Mouse (Mus musculus): ENCODE data around the gene B3gnt7.

Gene B3gnt7

DNA sequence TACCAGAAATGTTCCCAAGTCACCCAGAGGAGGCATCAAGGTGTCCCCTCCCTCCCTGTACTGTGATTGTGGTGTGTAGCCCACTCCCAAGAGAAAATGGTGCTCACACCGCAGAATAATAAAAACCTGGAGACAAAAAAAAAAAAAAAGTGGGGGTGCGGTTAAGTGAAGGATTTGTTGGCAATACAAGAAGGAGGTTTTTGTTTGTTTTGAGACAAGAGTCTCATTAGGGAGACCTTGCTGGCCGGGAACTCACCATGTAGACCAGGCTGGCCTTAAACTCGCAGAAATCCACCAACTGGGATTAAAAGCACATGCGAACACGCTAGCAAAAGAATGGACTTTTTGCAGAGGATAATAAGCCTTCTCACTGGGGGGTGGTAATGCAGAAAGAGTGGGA is at the start of gene B3gnt7:
TSS of gene B3gnt7 (plus strand) at position 301 of the 400 bp plus-strand sequence.
- no peak for DNase-seq (ENCODE audit: low read depth, low spot score)

DNA sequence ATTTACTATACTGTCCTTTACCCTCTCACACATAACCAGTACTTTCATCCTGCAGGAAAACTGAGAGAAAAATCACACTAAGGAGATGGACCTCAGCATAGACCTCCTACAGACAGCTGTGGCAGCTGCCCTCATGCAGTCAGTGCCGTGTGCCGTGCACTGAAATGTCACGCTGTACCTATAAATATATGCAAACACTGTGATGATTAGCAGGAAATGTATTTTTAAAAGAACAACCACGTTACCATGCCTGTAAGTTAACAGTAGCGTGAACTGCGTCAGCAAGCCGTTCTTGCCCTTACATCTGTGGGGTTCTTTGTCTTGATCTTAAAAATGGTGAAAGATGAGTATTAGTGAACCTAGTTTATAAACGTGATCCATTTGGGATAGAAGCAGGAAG is 49.2 kb upstream of the B3gnt7 start:
- no peak for DNase-seq (ENCODE audit: low read depth, low spot score)

DNA sequence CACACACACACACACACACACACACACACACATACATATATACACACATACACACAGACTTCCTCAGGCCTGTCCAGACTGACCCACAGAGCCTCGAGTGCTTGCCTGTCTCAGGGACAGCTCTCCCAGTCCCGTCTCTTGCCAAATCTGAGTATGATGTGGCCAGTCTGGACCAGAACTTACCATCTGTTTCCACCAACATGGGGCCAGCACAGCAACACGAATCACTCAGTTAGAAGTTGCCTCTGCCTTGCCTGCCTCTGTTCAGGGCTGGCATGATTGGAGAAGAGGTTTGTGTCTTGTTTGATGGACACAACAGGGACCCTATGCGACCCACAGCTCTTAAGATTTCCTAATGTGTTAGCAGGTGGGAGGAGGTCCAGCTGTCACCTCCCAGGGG is 46.3 kb upstream of the B3gnt7 start:
- no peak for DNase-seq (ENCODE audit: low read depth, low spot score)

DNA sequence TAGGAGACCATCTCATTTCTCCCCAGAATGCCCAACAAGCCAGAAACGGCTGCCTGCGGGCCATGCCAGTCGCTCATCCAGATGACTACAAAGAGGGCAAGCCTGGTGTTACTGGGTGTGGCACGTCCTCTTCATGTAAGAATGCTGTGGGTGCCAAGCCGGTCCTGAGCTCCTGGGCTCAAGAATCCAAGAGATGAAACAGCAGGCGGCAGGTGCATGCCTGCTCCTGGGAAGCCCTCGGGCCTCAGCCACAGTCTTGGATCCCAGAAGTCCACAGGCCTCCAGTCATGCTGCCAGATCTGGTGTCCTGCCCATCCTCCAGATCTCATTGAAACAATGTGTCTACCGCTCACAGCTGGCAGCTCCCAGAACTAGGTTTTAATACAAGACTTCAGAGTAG is 45.4 kb upstream of the B3gnt7 start:
- no peak for DNase-seq (ENCODE audit: low read depth, low spot score)

DNA sequence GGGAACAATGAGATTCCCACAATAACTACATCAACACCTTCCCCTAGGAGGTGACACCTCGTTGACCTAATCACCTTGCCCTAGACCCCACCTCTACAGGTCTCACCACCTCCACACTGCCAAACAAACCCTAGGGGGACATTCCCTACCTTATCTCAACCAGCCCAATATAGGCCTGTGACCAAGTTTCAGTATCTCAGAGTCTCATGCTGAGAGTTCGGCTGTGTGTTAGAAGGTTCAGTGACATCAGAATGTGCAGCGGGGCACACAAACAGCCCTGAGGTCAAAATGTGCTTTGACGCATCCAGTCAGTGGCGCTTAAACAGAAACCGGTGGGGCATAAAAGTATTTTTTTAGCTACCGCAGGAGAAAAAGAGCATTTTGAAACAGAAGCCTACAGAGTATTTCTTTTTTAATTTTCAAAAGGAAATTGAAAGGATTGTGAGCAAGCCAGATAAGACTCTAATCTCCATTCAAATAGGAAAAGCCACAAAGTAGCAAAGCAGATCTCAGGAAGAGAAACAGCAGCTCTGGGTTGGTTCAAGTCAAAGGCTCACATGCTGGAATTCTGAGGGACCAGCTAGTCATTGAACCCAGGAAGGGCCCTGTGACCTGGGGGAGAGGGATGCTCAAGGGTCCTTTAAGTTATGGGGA is 44.3 kb upstream of the B3gnt7 start:
- no peak for DNase-seq (ENCODE audit: low read depth, low spot score)

DNA sequence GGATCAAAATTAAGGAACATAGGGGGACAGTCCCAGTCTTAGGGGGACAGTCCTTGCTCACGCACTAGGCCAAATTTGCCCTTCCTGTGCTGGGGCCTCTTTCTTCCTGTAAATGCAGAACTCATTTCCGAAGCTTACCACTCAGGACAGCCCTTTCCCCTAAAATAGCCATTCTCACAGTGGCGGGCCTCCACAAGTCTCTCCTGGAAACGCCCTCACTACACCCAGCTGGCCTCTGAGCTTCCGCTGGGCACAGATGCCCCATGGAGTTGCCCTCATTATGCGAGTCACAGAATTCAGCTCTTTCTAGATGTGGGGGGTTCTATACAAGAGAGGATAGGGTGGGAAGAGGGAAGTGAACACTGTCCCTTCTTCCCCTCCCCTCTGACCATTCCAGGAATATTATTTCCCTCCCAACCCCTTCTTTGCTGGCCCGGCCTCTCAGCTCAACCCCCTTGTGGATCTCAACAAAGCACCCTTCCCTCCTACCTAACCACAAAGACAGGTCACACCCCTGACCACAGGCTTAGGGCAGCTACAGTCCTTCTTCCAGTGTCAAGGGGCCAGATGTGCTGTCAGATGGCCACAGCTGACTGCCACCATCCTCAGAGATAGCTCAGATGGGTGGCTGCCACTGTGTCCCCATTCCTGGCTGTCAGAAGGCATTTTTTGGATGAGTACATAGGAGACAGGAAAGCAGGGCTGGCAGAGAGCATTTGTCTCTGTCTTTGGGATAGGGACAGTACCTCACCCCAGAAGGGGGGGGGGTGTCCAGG is 38.9 kb upstream of the B3gnt7 start:
- no peak for DNase-seq (ENCODE audit: low read depth, low spot score)

DNA sequence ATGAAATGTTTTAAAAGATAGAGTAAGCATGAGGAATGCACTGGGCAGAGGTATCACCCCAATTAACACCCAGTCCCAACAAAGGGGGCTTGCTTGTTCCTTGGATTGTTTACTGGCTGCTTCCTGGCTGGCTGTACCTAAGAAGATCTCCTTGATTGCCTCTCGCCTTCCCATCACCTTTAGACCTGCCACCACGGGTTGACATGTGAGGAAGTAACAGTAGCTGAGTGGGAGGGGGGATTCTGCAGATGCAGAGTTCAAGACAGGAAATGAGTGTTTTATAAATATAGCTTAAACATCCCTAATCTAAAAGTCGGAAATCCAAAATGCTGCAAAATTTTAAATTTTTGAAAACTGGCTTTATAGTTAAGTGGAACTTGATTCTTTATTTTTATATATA is 37.6 kb upstream of the B3gnt7 start:
- DNase-seq (ENCODE audit: low read depth, low spot score): no peak

DNA sequence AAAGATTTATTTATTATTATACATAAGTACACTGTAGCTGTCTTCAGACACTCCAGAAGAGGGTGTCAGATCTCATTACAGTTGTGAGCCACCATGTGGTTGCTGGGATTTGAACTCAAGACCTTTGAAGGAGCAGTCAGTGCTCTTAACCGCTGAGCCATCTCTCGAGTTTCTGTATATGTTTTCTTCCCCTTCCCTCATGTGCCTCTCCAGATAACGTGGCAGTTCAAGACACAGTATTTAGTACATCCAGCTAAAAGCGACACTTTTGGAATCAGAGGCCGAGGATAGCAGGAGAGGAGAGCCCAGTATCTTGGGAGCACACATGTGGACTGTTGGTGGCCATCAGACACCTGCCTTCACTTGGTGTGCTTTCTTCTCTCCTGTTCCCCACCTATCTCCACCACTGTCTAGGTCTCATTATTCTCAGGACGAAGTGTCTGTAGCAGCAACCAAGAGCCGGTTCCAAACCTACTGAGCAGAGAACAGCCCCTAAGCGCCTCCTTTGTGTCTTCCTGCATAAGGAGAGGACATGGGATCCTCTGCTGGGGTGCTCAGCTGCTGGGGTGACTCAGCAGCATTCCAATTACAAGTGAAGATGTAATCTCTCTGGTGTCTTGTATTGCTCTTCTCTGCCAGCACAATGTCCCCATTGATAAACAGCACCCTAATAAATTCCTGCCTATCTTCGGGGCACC is 34.0 kb upstream of the B3gnt7 start:
- no peak for DNase-seq (ENCODE audit: low read depth, low spot score)

DNA sequence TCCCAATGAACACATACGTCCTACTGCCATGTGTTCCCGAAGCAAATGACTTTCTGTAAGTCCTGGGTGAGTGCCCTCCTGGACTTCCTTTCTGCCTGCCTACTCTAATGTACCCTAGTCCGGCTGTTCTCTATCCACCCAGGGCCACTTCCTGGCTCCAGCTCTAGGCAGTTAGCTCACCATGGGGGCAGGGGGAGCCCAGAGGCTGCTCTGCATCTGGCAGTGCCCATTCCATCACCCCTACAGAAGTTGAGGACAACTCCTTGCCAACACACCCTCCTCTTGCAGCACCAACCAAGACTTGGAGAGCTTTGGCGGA is 33.5 kb upstream of the B3gnt7 start:
- no peak for DNase-seq (ENCODE audit: low read depth, low spot score)

DNA sequence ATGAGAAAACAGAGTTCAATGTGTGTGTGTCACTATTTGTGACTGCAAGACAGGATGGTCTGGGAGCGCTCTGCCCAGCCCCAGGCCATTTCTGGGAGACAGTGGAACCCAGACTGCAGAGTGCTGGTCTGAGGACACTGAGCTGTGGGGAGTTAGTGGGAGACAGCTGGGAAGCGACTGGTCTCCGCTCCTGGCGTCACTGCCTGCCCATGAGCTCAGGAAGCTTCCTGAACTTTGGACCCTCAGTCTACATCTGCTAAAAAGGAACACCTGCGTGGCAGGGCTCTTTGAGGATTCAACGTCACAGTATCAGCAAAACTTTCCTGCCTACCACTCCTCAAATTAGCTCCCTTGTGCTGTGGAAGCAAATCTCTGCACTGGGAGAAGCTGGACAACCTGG is 30.9 kb upstream of the B3gnt7 start:
- DNase-seq (ENCODE audit: low read depth, low spot score): no peak

DNA sequence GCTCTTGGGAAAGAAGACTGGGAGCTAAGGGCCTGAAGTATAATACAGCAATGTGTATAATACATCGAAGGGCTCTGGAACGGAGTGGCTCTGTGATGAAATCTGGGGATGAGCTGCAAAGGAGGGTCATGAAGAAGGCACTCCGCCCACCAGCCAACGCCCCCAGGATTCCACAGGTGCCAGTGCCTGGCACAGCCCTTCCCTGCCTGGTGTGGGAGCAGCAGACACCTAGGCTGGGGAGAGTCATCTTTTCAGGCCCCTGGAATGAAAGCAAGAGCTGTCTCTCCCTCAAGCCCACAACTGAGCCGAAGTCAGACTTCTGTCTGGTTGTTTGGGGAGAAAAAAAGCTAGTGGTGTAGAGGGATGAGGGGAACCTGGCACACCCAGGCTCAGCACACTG is 25.6 kb upstream of the B3gnt7 start:
- no peak for DNase-seq (ENCODE audit: low read depth, low spot score)

DNA sequence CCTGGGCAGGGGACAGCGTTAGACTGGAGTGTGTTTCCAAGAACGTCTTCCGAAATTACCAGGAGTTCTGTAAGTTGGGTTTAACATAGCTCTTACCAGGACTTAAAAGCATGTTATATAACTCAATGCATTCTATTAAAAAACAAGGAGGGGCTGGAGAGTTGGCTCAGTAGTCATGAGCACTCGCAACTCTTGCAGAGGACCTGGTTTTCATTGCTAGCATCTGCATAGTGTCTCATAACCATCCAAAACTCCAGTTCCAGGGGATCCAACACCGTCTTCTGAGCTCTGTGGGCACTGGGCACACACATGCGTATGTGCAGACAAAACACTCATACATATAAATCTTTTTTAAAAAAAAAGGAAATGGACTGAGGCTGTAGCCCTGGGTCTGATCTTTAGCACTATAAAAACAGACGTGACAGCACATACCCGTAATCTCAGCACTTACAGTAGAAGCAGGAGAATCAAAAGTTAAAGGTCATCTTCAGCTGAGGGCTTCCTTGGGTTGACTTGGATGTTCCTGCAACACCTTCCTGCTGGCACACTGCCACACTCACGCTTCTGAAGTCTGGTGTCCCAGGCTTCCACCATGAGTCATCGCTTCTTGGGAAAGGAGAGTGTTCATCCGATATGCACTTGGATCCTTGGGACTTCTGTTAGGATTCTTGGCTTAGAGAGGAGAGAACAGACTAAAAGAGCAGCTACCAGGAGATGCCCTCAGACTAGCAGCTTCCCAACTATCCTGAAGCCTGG is 20.7 kb upstream of the B3gnt7 start:
- DNase-seq (ENCODE audit: low read depth, low spot score): no peak

DNA sequence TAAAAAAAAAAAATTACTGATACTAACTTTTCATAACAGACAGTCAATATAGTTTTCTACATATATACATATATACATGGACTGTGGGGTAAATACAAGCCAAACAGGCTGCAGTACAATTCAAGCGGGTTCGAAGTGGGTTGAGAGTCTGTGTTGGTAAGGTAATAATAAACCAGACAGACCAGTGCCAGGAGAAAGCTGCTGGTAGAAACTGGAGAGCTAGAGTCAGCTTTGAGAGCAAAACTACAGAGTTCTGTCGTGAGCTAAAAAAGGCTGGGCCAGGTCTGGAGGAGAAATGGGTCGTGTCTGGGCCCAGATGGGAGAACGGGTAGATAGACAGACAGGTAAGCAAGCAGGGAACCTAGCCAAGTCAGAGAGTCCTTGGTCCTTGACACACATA is 18.5 kb upstream of the B3gnt7 start:
- no peak for DNase-seq (ENCODE audit: low read depth, low spot score)

DNA sequence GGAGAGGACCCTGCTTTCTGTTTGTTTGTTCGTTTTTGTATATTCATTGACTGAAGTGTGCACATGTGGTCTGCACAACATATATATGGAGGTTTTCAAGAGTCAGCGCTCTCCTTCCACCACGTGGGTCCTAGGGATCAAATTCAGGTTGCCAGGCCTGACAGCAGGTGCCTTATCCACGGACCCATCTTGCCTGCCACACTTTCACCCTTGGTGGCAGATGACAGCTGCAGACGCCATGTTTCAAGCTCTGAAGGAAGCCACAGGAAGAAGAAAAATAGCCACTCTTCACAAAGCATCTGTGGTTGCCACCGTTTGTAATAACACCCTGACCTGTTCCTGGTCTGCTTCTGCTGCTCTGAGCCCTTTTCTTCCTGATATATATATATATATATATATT is 17.3 kb upstream of the B3gnt7 start:
- DNase-seq (ENCODE audit: low read depth, low spot score): no peak

DNA sequence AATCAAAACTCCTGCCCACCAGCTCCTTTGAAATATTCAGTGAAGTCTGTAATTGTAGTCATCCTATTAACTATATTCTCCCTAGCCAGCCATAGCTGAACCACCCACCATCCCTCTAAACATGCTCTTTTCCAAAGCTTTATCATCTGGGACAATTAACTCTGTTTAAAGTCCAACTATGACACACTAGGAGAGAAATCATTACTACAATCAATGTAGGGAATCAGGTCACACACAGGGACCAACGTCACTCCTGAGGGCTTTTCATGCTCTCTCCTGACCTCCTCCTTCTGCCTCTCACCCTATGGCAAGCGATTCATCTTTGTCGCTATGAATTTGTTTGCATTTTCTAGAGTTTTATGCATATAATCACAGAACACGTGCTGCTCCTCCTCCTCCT is 15.2 kb upstream of the B3gnt7 start:
- DNase-seq (ENCODE audit: low read depth, low spot score): no peak

DNA sequence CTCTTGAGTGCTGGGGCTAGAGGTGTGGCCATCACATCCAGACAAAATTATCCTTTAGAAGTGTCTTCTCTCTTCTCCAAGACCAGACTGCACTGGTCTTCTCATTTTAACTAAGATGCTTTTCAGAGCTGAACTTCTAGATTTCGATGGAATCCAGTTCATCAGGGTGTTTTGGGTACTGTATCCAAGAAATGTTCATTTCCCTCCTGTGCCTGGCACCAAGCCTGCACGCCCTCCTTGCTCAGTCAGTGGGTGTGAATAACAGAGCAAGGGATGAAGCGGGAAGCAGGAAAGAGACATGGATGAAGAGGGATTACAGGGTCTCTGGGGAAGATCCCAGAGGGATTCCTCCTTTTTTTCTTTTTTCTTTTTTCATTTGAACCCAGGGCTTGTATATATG is 12.2 kb upstream of the B3gnt7 start:
- DNase-seq (ENCODE audit: low read depth, low spot score): no peak

DNA sequence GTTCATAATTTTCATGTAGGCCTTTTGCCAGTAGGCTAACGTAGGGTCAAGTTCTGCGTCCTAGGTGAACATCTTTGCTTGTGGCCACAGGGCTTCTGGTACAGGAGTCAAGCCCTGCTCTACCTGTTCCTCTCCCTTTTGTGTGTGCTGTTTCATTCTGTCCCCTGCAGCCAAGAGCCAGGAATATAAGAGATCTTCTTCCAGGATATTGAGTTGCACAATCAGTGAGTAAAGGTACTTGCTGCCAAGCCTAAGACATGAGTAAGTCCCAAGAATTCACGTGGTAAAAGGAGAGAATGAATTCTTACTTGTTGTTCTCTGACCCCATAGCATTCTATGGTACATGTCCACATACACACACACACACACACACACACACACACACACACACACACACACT is 9.5 kb upstream of the B3gnt7 start:
- no peak for DNase-seq (ENCODE audit: low read depth, low spot score)

DNA sequence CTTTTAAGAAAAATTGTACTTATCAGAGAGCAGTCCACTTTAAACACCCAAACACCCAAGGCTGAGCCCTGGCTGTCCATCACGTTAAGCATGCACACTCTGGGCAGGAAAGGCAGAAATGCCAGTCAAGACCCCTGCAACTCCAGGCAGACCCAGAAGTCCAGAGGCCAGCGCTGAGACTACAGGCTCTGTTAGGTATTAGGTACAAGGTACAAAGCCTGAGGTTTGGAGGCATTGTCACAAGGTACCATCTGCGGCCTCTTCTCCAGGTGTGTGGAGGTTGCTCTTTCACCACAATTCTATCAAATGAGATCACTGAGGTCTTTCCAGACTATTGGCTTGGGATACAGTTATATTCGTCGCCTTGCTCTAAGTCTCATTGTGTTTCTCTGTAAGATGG is 8.8 kb upstream of the B3gnt7 start:
- no peak for DNase-seq (ENCODE audit: low read depth, low spot score)

DNA sequence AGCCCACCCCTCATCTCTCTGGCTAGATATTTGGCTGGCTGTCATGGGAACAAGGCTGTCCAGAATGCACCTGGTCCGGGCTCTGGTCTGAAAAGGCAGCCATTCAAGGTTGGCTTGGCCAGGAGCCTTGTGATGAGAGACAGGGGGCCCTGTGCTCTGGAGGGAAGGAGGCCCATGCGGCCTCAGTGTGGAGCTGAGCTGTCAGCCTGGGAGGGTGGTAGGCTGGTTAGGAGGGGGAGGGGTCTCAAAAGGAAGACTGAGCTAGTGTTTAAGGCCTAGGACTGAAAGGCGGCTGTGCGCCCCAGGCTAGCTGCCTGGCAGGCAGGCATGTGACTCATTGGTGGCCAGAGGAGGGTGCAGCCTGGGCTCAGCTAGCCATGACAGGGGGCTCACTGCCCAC is 8.2 kb upstream of the B3gnt7 start:
- DNase-seq (ENCODE audit: low read depth, low spot score): no peak

DNA sequence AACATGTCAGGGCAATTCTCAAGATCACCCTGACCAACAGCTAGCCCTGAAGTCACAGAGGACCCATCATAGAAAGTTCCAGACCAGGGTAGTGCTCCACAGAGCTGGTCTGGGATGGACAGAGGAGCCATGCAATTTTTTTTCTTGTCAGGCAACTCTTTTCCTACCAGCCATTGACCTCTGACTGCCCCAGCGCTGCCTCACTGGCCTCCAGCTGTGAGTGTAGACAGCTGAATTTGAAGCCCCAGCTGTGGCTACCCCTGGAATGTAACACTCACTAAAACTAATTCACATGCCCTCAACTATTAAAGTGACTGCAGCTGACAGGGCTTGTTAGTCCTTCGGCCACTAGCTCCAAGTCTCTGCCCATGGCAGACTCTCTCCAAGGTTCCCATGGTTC is 2.5 kb upstream of the B3gnt7 start:
- DNase-seq (ENCODE audit: low read depth, low spot score): no peak

DNA sequence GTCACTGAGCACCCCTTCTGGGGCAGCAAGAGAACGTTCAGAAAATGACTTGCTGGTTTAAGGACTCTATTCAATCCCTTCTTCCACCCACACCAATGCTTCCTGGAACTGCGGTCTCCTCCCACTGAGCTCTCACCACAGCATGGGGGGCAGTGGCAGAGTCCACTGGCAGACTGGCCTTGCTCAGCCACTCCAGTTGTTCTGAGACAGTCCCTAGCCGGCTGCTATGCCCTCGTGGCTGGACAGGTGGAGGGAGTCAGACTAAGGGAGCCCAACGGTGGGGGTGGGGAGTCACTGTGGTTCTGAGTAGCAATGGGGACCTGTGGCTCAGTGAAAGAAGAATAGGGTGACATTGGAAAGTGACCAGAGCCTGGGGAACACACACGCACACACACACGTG is 1.9 kb upstream of the B3gnt7 start:
- DNase-seq (ENCODE audit: low read depth, low spot score): no peak

Measured in c-Kit-negative CD71-positive TER-119-positive erythroid progenitor cells, embryonic 14.5 days (primary cell).